Mouse (Mus musculus) spleen, embryonic (tissue): ENCODE results near the gene Krtap1-4.
"Not testable (repeated sequence)": the region's sequence is repeated elsewhere in the genome, so short reads cannot be mapped to it uniquely, and the experiment has no call there.

Experiments
- CTCF ChIA-PET: fragments of 350-600 bp; sonication (Branson Sonifier 250); formaldehyde crosslinking; loops from one replicate; lab custom pipeline; 2022; lab: Charles Lee

Krtap1-4 gene

DNA sequence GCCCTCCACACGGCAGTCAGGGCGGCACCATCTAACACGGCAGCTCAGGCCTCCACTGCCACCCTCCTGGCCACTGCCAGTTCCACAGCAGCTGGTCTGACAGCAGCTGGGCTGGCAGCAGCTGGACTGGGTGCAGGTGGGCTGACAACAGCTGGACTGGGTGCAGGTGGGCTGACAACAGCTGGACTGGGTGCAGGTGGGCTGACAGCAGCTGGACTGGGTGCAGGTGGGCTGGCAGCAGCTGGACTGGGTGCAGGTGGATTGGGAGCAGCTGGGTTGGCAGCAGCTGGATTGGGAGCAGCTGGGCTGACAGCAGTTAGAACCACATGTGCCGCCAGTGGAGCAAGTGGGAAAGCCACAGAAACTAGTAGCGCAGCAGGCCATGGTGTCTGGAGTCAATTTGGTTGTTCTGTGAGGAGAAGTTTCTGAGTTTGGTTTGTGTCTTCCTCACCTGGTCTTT lies at the start of gene Krtap1-4:
Krtap1-4 (minus strand) TSS at position 410 of the 460 bp plus-strand sequence.
- CTCF ChIA-PET: no interaction called here

DNA sequence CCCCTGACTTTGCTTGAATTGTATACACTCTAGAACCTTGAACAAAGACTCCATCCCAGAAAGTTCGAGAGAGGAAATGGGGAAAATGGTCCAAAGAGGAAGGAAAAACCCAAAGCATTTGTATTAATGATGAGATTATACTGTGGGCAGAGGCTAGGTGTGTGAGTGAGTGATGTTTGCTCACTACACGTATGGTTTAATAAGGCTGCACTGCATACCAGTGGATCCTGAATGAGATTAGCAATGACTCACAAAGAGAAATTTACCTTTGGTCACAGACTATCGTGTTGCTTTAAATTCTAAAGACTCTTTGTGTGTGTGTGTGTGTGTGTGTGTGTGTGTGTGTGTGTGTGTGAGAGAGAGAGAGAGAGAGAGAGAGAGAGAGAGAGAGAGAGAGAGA lies 47.4 kb upstream of the Krtap1-4 start:
- CTCF ChIA-PET: no interaction called here

DNA sequence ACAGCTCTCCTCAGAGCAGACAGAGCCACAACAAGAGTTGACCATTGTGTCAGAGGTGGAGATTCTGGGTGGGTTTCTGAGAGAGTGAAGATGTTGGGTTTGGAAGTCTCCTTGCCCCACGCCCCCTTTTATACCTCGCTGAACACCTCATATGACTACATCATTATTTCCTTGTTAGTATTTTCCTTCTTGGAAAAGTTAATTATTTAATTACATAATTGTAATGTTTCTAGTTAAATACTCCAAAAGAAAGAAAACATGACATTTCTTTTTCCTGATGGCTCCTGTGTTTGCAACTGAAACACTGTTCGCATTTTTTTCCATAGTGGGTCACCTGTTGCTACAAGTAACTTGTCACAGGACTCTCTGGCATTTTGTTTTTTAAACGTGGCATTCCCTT lies 44.7 kb upstream of the Krtap1-4 start, which contains the start of gene Krtap4-1:
Krtap4-1 (minus strand) TSS at position 101 of the 400 bp plus-strand sequence.
- CTCF ChIA-PET: no interaction called here

DNA sequence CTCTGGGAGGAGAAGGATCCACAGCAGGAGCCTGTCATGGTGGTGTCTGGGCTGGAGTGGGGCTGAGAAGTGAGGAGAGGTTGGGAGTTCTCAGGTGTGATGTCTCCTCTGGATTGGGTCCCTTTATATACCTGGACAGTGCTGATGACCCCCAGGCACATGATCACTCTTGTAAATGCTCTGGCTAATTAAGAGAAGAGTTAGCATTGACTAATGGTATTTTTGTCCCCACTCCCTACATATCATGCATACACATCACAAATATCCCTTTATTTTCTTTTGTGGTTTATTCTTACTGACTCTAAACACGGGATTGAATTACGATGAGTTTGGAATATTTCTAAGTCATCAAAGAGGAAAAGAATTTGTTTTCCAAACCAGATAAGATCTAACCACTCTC lies 36.9 kb upstream of the Krtap1-4 start, which contains the start of gene Gm11562:
Gm11562 (minus strand) TSS at position 101 of the 400 bp plus-strand sequence.
- CTCF ChIA-PET: no interaction called here

DNA sequence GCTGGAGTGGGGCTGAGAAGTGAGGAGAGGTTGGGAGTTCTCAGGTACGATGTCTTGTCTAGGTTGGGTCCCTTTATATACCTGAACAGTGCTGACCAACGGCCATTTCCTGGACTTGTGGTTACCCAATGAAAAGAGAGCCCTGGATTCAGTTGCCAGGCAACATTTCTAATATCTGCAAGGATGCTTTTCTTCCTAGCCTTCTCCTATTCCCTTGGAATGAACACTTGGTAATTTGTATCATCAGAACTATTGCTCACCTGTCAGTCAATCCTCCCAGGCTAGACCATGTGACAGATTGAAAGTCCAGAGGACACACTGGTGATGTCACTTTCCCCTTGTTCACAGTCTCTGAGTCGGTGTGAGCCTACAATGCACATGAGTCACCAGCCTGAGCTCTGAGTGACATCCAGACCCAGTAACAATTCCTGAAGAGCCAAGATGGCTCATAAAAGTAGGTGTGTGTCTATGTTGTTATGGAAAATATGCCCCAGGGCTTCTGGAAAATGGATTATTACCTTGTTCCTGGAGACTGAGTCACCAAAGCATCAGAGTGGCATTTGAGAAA lies 31.4 kb upstream of the Krtap1-4 start, which contains the start of gene Krtap2-4:
Krtap2-4 (minus strand) TSS at position 51 of the 568 bp plus-strand sequence.
- CTCF ChIA-PET: no interaction called here

DNA sequence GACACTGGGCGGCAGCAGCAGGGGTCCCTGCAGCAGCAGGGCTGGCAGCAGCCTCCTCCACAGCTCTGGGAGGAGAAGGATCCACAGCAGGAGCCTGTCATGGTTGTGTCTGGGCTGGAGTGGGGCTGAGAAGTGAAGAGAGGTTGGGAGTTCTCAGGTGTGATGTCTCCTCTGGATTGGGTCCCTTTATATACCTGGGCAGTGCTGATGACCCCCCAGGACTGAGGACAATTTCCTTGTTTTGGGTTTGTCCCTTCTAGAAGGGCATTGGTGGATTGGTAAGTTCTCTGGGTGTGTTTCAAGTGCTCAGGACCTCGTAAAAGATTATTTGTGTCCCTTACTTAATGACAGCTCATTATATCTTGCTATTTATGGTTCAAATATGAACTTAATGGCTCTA lies 26.6 kb upstream of the Krtap1-4 start, which contains the start of gene Gm11937:
Gm11937 (minus strand) TSS at position 101 of the 400 bp plus-strand sequence.
- CTCF ChIA-PET: not testable (repeated sequence)

DNA sequence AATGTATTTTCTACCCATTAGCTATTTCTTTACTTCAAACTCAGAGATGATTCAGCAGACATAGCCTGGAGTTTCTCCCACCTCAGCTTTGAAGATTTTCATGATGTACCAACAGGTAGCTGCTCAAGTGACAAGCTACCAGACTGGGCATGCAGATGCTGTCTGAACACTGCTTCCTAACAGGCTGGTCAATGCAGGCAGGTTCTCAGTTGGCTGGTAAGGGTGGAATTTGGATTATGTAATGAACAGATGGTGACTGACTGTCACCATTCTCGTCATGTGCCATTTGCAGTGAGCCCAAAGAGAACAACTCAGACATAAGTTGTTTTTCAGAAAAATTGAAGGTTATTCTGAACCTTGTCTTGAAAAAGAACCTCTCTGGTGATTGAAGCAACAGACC lies 25.7 kb upstream of the Krtap1-4 start:
- CTCF ChIA-PET: no interaction called here

DNA sequence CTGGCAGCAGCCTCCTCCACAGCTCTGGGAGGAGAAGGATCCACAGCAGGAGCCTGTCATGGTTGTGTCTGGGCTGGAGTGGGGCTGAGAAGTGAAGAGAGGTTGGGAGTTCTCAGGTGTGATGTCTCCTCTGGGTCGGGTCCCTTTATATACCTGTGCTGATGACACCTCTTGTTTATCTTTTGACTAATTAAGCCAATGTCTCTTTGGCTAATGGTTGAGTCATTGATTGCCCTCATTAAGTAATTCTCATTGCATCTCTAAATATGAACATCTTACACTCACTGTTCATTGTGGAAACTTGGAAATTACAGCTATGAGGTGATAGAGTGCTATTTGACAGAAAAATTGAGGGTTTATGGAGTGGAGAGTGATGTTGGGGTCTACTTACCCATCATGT lies 19.8 kb upstream of the Krtap1-4 start, which contains the start of gene Gm11938:
Gm11938 (minus strand) TSS at position 101 of the 400 bp plus-strand sequence.
- CTCF ChIA-PET: not testable (repeated sequence)

DNA sequence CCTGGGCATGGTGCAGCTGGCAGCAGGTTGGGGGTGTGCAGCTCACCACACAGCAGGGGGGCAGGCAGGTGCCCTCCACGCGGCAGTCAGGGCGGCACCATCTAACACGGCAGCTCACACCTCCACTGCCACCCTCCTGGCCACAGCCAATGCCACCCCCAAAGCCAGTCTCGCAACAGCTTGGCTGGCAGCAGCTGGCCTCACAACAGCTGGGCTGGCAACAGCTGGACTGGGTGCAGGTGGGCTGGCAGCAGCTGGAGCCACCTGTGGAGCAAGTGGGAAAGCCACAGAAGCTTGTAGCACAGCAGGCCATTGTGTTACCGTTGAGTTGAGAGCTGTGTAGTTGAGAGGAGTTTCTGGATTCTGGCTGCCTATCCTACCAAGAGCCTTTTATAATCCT lies 14.3 kb upstream of the Krtap1-4 start, which contains the start of gene Krtap9-3:
Krtap9-3 (minus strand) TSS at position 364 of the 400 bp plus-strand sequence.
- CTCF ChIA-PET: not testable (repeated sequence)

DNA sequence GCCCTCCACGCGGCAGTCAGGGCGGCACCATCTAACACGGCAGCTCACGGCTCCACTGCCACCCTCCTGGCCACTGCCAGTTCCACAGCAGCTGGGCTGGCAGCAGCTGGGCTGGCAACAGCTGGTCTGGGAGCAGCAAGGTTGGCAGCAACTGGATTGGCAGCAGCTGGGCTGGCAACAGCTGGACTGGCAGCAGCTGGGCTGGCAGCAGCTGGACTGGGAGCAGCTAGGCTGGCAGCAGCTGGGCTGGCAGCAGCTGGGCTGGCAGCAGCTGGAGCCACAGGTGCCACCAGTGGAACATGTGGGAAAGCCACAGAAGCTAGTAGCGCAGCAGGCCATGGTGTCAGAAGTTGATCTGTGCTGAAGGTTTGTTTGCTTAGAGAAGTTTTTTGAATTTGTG lies 7.5 kb upstream of the Krtap1-4 start, which contains the start of gene Krtap1-3:
Krtap1-3 (minus strand) TSS at position 359 of the 400 bp plus-strand sequence.
- CTCF ChIA-PET: no interaction called here

DNA sequence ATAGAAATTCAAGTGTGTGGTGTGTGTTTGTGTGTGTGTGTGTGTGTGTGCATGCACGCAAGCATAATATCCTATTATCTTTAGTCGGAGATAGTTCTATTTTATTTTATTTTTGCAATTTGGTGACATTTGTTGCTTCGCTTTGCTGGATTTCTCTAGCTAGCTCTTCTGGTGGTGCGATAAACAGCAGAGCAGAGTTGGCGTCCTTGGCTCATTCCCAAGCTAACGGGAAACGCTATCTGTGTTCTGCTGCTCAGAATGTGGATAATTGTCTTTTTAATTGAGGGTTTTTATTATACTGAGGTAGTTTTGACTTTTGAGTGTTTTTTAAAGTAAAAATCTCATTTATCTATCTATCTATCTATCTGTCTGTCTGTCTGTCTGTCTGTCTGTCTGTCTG lies 1.6 kb upstream of the Krtap1-4 start:
- CTCF ChIA-PET: no interaction called here

DNA sequence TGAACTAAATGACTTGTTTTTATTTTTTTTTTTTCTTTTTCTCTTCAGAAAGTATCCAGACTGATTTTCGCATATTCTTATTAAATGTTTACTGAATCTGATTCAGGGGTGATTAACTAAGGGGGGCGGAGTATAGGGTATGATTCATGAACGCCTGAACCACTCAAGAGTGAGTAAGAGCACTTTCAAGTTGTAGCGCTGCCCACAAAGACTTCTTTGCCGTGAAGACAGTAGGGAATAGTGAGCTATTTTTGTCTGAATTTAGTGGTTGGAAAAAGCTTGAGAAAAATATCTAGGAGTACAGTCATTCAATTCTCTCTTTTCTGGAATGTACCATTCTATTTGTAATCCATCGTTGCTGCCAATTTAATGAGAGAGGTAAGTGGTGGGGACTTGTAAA lies 1.9 kb downstream of the Krtap1-4 start:
- CTCF ChIA-PET: no interaction called here

DNA sequence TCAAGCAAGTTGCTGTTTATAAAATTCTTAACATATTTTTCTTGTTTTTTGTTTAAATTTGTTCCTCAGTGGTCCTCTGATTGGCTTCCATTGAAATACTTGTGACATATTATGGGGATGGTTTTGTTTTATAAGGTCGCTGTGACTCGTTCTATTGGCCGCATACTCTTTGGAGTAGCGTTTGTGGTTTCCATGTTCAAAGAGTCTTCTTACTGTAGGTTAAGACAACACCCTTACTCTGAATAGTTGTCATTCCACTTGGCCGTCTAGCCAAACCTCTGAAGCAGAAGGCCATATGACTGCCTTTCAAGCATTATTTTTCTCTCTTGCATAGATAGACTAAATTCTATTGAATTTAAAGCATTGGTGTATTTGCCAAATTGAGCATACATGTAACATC lies 2.4 kb downstream of the Krtap1-4 start:
- CTCF ChIA-PET: no interaction called here

DNA sequence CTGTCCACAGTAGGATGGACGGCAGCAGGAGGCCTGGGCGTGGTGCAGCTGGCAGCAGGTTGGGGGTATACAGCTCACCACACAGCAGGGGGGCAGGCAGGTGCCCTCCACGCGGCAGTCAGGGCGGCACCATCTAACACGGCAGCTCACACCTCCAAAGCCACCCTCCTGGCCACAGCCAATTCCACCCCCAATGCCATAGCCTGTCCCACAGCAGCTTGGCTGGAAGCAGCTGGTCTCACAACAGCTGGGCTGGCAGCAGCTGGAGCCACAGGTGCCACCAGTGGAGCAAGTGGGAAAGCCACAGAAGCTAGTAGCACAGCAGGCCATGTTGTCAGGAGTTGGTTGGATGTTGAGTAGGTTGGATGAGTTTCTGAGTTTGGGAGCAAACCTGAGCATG lies 2.8 kb downstream of the Krtap1-4 start, which contains the start of gene Krtap1-5:
Krtap1-5 (minus strand) TSS at position 381 of the 400 bp plus-strand sequence.
- CTCF ChIA-PET: no interaction called here

DNA sequence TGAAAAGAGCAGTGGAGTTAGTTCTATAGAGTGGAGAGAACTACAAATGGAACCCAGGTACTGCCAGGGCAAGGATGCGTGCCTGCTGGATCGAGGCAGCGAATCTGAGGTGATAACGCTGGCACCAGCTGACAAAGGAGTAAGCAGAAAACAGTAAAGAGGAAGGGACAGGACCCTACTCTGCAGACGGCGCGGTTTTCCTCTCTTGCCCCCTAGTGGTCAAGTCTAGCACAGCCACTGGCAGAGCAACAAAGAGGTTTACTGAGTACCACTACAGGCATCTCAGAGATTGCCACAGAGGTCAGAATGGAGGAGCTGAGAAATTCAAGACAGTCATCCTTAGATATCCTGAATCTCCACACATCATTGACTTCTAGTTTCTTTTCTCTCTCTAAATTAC lies 9.3 kb downstream of the Krtap1-4 start:
- CTCF ChIA-PET: no interaction called here

DNA sequence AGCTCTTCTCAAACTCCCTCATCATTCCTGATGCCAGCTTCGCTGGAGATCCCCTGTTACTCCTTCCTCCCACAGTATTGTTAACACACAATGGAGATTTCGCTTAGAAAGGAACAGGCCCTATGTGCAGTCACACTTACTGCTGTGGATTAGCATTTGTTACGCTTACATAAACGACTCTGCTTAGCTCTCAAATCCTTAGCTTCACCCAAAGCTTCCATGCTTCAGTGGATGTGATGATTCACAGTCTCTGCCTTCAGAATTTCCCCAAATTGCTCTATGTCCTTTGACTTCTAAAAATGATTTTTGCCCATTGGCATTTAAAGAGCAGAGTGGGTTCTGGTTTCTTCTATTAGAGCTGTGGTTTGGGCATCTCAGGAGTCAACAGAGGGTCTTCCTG lies 10.3 kb downstream of the Krtap1-4 start:
- CTCF ChIA-PET: no interaction called here

DNA sequence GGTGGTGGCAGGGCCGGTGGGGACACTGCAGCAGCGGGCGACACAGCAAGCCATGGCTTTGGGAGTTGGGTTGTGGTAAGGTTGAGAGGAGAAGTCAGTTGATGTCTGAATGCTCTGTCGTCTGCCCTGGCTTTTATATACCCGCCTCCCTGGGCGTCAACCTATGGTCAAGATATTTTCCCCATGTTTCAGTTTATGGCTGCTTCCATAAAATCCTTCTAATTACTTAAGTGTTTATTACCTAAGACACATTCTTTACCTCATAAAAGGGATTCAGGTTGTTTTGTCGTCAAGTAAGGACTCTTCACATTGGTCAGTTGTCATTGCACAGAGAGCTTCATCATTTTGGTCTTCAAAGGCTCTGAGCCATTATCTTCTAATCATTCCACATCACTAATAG lies 16.9 kb downstream of the Krtap1-4 start, which contains the start of gene Krtap3-1:
Krtap3-1 (minus strand) TSS at position 101 of the 400 bp plus-strand sequence.
- CTCF ChIA-PET: no interaction called here

DNA sequence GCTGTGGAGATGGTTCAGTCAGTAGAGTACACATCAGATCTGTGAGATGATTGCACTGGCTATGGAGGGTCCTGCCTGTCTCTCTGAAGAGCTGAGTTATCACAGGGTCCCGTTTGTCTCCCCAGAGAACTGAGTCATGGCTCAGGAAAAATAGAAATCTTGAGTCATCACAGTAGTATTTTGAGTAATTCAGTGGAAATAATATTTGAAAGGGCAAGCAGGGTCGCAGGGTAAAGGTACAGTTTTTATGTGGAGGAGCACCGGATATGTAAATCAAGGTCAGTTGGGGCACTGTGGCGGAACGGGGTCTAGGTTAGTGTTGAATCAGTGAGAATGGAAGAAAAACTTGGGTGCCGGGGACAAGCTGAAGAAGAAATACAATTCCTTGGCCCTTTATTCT lies 20.9 kb downstream of the Krtap1-4 start:
- CTCF ChIA-PET: no interaction called here

DNA sequence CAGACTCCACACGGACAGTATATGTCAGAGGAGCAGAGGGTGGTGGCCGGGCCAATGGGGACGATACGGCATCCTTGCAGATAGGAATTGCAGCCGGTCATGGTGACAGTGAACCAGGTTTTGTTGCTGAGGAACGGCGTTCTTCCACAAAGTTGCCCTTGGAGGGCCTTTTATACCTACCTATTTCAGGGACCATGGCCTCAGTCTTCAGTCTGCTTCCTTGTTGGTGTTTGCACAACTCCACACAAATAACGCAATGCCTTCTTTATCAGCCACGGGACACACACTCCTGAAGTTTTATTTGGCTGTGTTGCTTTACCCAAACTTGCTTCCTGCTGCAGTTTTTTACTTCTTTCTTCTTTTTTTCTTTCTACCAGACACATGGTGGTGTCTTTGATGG lies 24.1 kb downstream of the Krtap1-4 start, which contains the start of gene Gm11939:
Gm11939 (minus strand) TSS at position 101 of the 400 bp plus-strand sequence.
- CTCF ChIA-PET: no interaction called here

DNA sequence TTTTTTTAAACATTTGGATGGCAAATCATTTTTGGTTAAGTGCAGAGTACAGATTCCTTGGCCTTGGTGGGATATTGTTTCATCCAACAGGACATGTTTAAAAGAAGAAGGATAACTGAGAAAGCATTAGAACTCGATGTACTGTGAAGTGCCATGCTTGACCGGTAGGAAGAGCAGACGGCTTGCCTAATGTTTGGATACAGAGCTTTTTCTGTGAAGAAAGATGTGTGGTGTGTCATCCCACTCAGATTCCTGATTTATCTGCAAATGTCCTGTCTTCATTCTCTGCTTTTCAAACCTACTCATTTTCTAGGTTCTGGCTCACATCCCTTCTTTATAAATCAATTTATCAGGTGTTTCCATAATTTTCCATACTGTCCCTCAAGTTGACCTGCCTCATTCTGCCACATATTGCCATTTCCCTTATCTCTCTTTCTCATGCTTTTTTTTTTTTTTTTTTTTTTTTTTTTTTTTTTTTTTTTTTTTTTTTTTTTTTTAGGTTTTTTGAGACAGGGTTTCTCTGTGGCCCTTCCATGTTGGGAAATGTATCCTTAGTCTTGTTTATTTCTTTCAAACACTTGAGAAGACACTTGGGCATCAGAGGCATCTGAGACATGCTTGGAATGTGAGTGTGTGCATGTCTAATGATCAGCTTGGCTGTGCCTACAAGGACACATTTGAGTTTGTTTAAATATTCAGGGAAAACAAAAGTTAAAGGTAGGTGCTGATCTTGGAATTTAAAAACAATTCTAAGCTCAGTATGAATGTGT lies 25.3 kb downstream of the Krtap1-4 start:
- CTCF ChIA-PET: no interaction called here

DNA sequence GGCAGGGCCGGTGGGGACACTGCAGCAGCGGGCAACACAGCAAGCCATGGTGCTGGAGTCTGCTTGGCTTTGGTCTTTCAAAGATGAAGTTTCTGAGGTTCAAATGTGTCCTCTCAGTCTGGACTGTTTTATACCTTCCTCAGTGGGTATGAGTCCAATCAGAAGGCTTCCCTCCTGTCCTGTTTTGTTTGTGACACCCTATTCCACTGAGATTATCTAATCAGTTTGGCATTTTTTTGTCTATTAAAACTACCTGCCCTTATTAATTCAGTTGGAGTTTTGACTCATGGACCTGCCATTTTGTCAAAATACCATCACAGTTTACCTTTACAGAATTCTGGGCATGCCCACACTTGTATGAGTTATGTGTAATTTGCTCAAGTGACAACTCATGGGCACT lies 26.7 kb downstream of the Krtap1-4 start, which contains the start of gene Krtap3-2:
Krtap3-2 (minus strand) TSS at position 101 of the 400 bp plus-strand sequence.
- CTCF ChIA-PET: no interaction called here

DNA sequence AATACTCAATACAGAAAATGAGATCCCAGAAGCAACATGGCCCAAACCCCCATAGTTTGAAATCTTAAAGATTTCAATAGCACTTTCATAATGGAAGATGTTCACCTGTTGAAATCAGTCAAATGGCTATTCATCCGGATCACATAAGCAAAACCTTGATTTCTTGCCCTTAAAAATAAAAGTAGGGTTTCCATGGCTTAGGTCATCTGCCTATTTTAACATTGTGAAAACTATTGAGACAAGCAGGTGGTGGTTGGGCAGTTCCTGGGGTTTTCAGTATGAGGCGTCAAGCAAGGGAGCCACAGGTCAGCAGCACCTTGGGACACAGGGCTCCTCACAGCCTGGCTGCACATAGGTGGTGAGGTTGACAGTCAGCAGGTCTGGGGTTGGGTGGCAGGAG lies 27.3 kb downstream of the Krtap1-4 start:
- CTCF ChIA-PET: no interaction called here
